Mouse (Mus musculus) cortical plate, adult 2 months (tissue): ENCODE data around the gene Tbl2.

Experiments
- CTCF ChIP-seq: fragments of 200-500 bp; IDR thresholded peaks from 2 replicates; pipeline ENCODE4 v1.5.1; 2011; ENCODE audit warnings: mild to moderate bottlenecking, control low read depth, low read length; ENCODE audit not compliant: insufficient read depth; ENCODE audit errors: extremely low read depth
- POLR2A ChIP-seq: fragments of 200-500 bp; IDR thresholded peaks from 2 replicates; pipeline ENCODE4 v1.6.1; 2011; ENCODE audit warnings: mild to moderate bottlenecking, low read length, control low read depth; ENCODE audit not compliant: insufficient read depth; ENCODE audit errors: extremely low read depth

GRCm38 (mm10) chr5:135208197-135208596, 58.7 kb downstream of the Tbl2 start:
- TF ChIP-seq CTCF (no peak), POLR2A (no peak)
